Mouse (Mus musculus): Measurements from ENCODE around the gene Tnfaip1. TPM values are rescaled to one million over a fixed set of nuclear protein-coding genes. Genes with fewer than 3 reads are reported as not detected.
A peak's percentile ranks its signal among the peaks of the same experiment; 100 is the strongest.

The Tnfaip1 gene
- total and polyA plus RNA-seq, 3 experiments = 36.0 to 40.1 (median 38.2) TPM

- intact Hi-C loops (cut with DNase I) = no loop called here
- TF ChIP-seq POLR2A (IDR thresholded peaks at IDR 0.05; ENCODE audit: insufficient read depth, low read depth, low read length) (no peak), EP300 (IDR thresholded peaks at IDR 0.05; ENCODE audit: insufficient read depth, low read depth, low read length) (no peak), CTCF (IDR thresholded peaks at IDR 0.05) (no peak)
- 90% methylated on average over 9 of the region's 9 CpGs for WGBS
- H3K4me3 ChIP-seq = no peak overlapping the region
- H3K79me2 ChIP-seq (replicated peaks; ENCODE audit: control insufficient read depth, insufficient read depth, low read length) = peaks cover 6% of the 10 kb centered on the region; the same call in 1 of the 2 replicates
- H3K27ac ChIP-seq = no peak overlapping the region
- H3K27me3 ChIP-seq (ENCODE audit: control insufficient read depth, insufficient read depth, low read length) = no peaks in the 10 kb centered on the region
- DNase-seq = no peak
- no peak overlapping the region for H3K9ac ChIP-seq (ENCODE audit: low read depth, low read length)
- H3K36me3 ChIP-seq (ENCODE audit: control insufficient read depth, insufficient read depth, low read length) = peaks cover 12% of the 10 kb centered on the region
- peaks cover 7% of the 10 kb centered on the region for H3K4me1 ChIP-seq (ENCODE audit: control insufficient read depth, insufficient read depth, low read length)
Measured at GRCm38 (mm10) chr11:78528714-78529113, 7.4 kb downstream of the Tnfaip1 start.

DNA sequence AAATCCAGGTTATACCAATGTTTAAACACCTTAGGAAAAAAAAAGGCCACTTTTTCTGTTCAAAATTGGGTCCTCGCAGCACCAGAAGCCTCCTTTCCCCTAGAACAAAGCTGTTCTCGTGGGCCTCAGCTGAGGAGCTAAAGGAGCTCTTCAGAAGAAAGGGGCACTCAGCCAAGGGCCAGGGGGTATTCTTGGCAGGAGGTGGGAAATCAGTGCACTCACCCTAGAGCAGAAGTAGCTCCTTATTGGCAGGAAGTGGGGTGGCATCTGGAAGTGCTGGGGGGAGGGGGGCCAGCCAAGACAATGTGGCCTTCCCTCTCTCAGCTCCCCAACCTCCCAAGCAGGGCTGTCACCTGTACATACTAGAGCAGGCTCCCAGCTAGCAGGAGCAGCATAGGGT lies 11.3 kb downstream of the Tnfaip1 start:
- H3K4me1 ChIP-seq (ENCODE audit: control insufficient read depth, insufficient read depth, low read length) = peaks cover 6% of the 10 kb centered on the region
- H3K9ac ChIP-seq (ENCODE audit: low read depth, low read length) = no peak overlapping the region
- WGBS = 67% methylated on average over 2 of the region's 2 CpGs
- peaks cover under 1% of the 10 kb centered on the region; the same call in 1 of the 2 replicates for H3K79me2 ChIP-seq (replicated peaks; ENCODE audit: control insufficient read depth, insufficient read depth, low read length)
- intact Hi-C loops (cut with DNase I) = no loop called here
- no peaks in the 10 kb centered on the region for H3K27me3 ChIP-seq (ENCODE audit: control insufficient read depth, insufficient read depth, low read length)
- no peak for DNase-seq
- peaks cover 21% of the 10 kb centered on the region for H3K36me3 ChIP-seq (ENCODE audit: control insufficient read depth, insufficient read depth, low read length)
- no peak overlapping the region for H3K4me3 ChIP-seq
- H3K27ac ChIP-seq = no peak overlapping the region
- TF ChIP-seq EP300 (IDR thresholded peaks at IDR 0.05; ENCODE audit: insufficient read depth, low read depth, low read length) (no peak), POLR2A (IDR thresholded peaks at IDR 0.05; ENCODE audit: insufficient read depth, low read depth, low read length) (no peak), CTCF (IDR thresholded peaks at IDR 0.05) (no peak)

- intact Hi-C loops (cut with DNase I) = loop anchor here (2.0 kb wide), 1 partner anchor 27 kb away; the partner anchor contains the start of gene Tmem97
- no peak overlapping the region for H3K4me3 ChIP-seq
- 45% methylated on average over 9 of the region's 9 CpGs for WGBS
- no peaks in the 10 kb centered on the region for H3K27me3 ChIP-seq (ENCODE audit: control insufficient read depth, insufficient read depth, low read length)
- no peak for DNase-seq
- H3K4me1 ChIP-seq (ENCODE audit: control insufficient read depth, insufficient read depth, low read length) = peaks cover 5% of the 10 kb centered on the region
- no peak overlapping the region for H3K9ac ChIP-seq (ENCODE audit: low read depth, low read length)
- no peaks in the 10 kb centered on the region for H3K79me2 ChIP-seq (replicated peaks; ENCODE audit: control insufficient read depth, insufficient read depth, low read length)
- H3K36me3 ChIP-seq (ENCODE audit: control insufficient read depth, insufficient read depth, low read length) = peaks cover 21% of the 10 kb centered on the region
- TF ChIP-seq POLR2A (IDR thresholded peaks at IDR 0.05; ENCODE audit: insufficient read depth, low read depth, low read length) (no peak), EP300 (IDR thresholded peaks at IDR 0.05; ENCODE audit: insufficient read depth, low read depth, low read length) (no peak), CTCF (IDR thresholded peaks at IDR 0.05) (no peak)
- peak overlapping the region; percentile 31 for H3K27ac ChIP-seq
Measured at GRCm38 (mm10) chr11:78523241-78523955, 12.7 kb downstream of the Tnfaip1 start.

GRCm38 (mm10) chr11:78522481-78522997 lies 13.6 kb downstream of the Tnfaip1 start:
- TF ChIP-seq CTCF (IDR thresholded peaks at IDR 0.05) (peak; percentile 72), POLR2A (IDR thresholded peaks at IDR 0.05; ENCODE audit: insufficient read depth, low read depth, low read length) (0 out of 2 replicates have a peak, but pooled peaks have one; percentile 7), EP300 (IDR thresholded peaks at IDR 0.05; ENCODE audit: insufficient read depth, low read depth, low read length) (no peak)
- H3K4me1 ChIP-seq (ENCODE audit: control insufficient read depth, insufficient read depth, low read length) = peaks cover 5% of the 10 kb centered on the region
- no peaks in the 10 kb centered on the region for H3K79me2 ChIP-seq (replicated peaks; ENCODE audit: control insufficient read depth, insufficient read depth, low read length)
- peak overlapping the region; percentile 55 for H3K27ac ChIP-seq
- peak; percentile 34 to 41 for DNase-seq
- no peaks in the 10 kb centered on the region for H3K27me3 ChIP-seq (ENCODE audit: control insufficient read depth, insufficient read depth, low read length)
- no peak overlapping the region for H3K4me3 ChIP-seq
- peaks cover 21% of the 10 kb centered on the region for H3K36me3 ChIP-seq (ENCODE audit: control insufficient read depth, insufficient read depth, low read length)
- WGBS = 97% methylated on average over 1 of the region's 1 CpGs
- H3K9ac ChIP-seq (ENCODE audit: low read depth, low read length) = no peak overlapping the region
- intact Hi-C loops (cut with DNase I) = loop anchor here (2.0 kb wide), 1 partner anchor 28 kb away; the partner anchor contains the start of gene Tmem97

DNA sequence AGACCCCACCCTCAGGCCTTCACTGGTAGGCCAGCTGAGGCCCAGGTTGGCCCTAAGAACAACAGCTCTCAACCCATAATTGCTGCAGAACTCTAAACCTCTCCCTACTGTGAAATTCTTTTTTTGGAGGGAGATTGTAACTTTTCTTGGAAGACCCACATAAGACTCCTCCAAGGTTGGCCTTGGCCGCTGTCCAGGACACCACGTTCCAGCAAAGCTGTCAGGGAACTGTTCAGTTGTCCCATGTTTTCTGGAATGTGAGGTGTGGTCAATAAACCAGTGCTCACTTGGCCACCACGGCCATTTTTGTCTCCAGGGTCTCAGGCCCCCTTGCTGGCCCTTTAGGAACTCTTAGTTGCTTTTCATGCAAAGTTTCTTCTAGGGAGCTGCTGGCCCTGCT lies 14.3 kb downstream of the Tnfaip1 start:
- H3K27ac ChIP-seq = peak overlapping the region; percentile 33
- no peak overlapping the region for H3K9ac ChIP-seq (ENCODE audit: low read depth, low read length)
- H3K36me3 ChIP-seq (ENCODE audit: control insufficient read depth, insufficient read depth, low read length) = peaks cover 21% of the 10 kb centered on the region
- TF ChIP-seq POLR2A (IDR thresholded peaks at IDR 0.05; ENCODE audit: insufficient read depth, low read depth, low read length) (no peak), CTCF (IDR thresholded peaks at IDR 0.05) (no peak), EP300 (IDR thresholded peaks at IDR 0.05; ENCODE audit: insufficient read depth, low read depth, low read length) (no peak)
- H3K4me1 ChIP-seq (ENCODE audit: control insufficient read depth, insufficient read depth, low read length) = peaks cover 5% of the 10 kb centered on the region
- no peak for DNase-seq
- no peaks in the 10 kb centered on the region for H3K27me3 ChIP-seq (ENCODE audit: control insufficient read depth, insufficient read depth, low read length)
- WGBS = 59% methylated on average over 3 of the region's 3 CpGs
- no peak overlapping the region for H3K4me3 ChIP-seq
- intact Hi-C loops (cut with DNase I) = loop anchor here (2.0 kb wide), 1 partner anchor 29 kb away; the partner anchor contains the start of gene Tmem97
- no peaks in the 10 kb centered on the region for H3K79me2 ChIP-seq (replicated peaks; ENCODE audit: control insufficient read depth, insufficient read depth, low read length)

DNA sequence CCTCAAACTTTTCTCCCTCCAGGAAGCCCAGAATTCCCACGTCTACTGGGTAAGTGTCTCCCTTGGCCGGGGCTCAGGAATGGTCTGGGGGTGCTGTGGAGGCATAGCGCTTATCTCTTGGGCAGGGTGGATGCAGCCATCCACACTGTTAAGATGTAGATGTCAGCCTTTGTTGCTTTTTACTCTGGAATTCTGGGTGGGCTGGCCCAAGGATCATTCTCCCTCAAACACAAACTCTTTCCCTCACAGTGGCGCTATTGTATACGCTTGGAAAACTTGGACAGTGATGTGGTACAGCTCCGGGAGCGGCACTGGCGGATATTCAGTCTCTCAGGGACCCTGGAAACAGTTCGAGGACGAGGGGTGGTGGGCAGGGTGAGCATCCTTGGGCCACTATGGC lies 17.2 kb downstream of the Tnfaip1 start:
- H3K36me3 ChIP-seq (ENCODE audit: control insufficient read depth, insufficient read depth, low read length) = peaks cover 18% of the 10 kb centered on the region

More for the DNA sequence above, 17.2 kb downstream of the Tnfaip1 start:
- DNase-seq = no peak
- Histone ChIP-seq H3K4me3 (no peak overlapping the region), H3K79me2 (replicated peaks; ENCODE audit: control insufficient read depth, insufficient read depth, low read length) (no peaks in the 10 kb centered on the region), H3K9ac (ENCODE audit: low read depth, low read length) (no peak overlapping the region), H3K4me1 (ENCODE audit: control insufficient read depth, insufficient read depth, low read length) (peaks cover 5% of the 10 kb centered on the region), H3K27me3 (ENCODE audit: control insufficient read depth, insufficient read depth, low read length) (no peaks in the 10 kb centered on the region), H3K27ac (no peak overlapping the region)
- TF ChIP-seq CTCF (IDR thresholded peaks at IDR 0.05) (no peak), POLR2A (IDR thresholded peaks at IDR 0.05; ENCODE audit: insufficient read depth, low read depth, low read length) (0 out of 2 replicates have a peak, but pooled peaks have one; percentile 6), EP300 (IDR thresholded peaks at IDR 0.05; ENCODE audit: insufficient read depth, low read depth, low read length) (no peak)
- WGBS = 75% methylated on average over 10 of the region's 10 CpGs
- intact Hi-C loops (cut with DNase I) = no loop called here

Data from heart, adult 2 months (tissue).